Mouse (Mus musculus): ENCODE data around the gene Gpr89.

GRCm38 (mm10) chr3:96823701-96824100 lies 81.4 kb downstream of the Gpr89 start:
- TF ChIP-seq CTCF (IDR thresholded peaks at IDR 0.05; ENCODE audit: borderline replicate concordance, insufficient read depth, low read length) (no peak), POLR2A (IDR thresholded peaks at IDR 0.05; ENCODE audit: low read depth, low read length) (no peak)

Measured in embryonic fibroblast, embryonic 13.5 days (primary cell).